Mouse (Mus musculus) spleen, adult 18-20 months (tissue): ENCODE results near the gene Egfem1.

ENCODE experiments used
- DNase-seq, 2 experiments: peaks; one replicate each; pipeline ENCODE4 v3.0.0; 2022; ENCODE audit warnings: mixed read lengths in 2 of 2

Egfem1 gene

DNA sequence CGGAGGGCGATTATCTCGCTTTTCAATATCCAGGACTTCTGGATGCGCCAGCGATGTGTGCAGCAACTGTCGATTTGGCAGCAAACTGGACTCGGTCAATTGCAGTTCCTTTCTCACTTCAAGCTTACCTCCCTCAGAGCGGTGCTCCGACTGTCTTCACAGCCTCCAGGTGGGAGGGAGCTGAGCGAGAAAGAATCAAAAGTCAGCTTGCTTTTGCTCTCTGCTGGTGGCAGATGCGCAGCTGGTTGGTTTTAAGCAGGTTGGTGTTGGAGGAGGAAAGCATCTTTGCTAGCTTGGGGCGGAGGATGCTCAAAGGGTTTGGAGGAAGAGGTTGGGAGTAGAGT lies at the start of gene Egfem1:
Gene Egfem1, plus strand, starts transcription at position 72 of the 344 bp plus-strand sequence.
- no peak for DNase-seq

DNA sequence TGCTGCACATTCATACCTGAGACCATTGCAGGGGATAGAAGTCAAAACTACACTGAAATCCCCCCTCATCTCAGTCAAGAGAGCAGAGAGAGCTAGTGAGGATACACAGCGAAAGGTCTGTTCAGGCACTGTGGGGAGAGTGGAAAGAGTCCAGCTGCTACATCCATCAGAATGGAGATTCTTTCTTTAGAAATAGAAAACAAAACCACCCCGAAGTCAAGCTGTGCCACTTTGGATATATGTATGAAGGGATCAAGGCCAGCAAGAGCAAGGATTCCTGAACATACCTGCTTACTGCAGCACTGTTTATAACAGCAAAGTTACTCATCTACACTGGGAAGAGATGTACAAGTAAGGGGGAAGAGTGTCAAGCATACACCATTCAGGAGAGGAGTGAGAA lies 48.7 kb upstream of the Egfem1 start:
- no peak for DNase-seq

DNA sequence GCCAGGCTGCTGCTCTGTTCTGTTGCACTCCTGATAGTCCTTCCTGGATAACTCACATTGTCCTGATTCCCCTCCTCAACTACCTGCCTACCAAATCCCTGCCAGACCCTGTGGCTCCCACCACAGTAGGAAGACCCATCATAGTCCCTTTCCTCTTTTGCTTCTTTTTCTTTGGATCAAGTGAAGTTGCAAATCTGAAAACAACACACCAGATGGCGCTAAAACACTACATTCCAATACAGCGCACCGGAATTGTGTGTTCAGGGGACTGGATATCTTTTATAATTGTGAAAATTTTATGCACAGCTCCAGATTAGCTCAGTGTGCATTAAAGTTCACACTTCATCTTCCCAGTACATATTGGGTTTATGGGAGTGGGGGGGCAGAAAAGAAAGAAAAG lies 45.7 kb upstream of the Egfem1 start:
- no peak for DNase-seq

DNA sequence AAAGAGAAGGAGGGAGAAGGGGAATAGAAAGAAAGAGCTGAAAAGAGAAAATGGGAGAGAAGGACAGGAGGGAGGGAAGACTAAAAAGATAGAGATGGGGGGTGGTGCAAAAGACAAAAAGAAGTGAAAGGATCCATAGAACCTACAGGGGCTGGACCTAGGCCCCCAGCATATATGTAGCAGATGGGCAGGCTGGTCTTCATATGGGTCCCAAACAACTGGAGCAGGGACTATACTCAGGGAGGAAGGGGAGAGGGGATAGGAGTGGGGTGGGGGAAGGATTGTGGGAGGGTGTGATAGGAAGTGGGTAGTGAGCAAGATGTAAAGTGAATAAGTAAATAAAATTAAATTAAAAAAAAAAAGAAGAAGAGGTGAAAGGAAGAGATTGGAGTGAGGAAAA lies 45.2 kb upstream of the Egfem1 start:
- DNase-seq: no peak

DNA sequence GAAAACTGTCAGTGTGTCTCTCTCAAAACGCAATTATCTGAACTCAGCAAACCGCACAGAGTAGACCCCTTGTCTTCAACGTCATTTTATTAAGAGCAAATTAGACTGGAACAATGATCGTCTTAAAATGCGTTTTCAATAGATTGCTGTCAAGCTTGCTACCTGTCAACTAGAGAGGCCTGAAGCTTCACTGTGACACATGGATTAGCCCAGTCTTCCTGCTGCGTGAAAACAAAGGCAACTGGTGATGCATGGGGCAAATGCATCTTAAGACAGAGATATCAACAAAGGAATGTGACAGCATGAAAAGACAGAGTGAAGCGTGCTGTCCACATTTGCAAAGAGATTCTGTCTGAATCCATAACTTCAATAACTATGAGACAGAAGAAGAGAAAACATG lies 41.8 kb upstream of the Egfem1 start:
- DNase-seq: no peak

DNA sequence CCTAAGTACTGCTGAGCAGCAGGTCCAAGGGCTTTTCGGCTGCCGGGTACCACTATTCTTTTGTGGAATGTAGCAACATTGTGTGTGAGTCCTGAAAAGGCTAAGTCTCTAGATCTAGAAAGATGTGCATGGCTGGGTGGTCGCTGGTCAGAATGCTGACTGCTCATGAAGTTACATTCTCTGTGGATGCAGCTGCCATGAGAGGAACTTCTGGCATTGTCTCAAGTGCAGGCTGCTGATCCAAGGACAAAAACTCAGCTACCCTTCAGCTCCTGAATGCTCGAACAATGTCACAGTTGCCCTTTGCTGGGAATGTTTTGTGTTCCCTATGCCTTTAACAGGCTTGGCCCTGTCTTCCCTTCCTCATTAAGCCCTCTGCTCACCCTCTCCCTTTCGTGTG lies 35.5 kb upstream of the Egfem1 start:
- DNase-seq: no peak

DNA sequence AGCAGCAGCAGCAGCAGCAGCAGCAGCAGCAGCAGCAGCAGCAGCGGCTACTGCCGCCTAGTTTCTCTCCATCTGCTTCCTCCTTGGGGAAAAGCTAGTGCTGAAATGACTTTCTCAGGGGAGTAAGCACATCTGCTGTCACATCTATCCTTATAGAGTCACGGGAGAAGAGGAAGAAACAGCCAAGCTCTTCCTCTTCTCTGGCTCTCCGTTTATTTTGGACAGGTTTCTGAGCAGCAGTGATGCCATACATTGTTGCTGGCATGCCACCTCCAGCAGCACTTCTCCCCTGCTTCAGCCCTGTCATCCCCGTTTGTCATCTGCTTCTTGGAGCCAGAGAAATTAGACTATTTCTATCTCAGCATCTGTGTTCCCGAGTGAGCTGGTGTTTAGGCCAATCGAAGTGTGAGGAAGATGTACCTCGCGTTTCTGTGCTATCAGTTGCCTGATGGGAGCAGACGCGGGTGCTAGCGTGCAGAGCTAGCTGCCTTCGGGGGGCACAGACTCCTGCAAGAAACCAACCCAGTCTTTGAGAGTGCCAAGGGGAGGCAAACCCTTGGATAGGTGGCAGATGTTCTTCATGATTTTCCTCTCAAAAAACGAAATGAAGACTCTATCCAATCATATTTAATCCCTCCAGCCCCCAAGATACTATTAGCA lies 34.4 kb upstream of the Egfem1 start:
- no peak for DNase-seq

DNA sequence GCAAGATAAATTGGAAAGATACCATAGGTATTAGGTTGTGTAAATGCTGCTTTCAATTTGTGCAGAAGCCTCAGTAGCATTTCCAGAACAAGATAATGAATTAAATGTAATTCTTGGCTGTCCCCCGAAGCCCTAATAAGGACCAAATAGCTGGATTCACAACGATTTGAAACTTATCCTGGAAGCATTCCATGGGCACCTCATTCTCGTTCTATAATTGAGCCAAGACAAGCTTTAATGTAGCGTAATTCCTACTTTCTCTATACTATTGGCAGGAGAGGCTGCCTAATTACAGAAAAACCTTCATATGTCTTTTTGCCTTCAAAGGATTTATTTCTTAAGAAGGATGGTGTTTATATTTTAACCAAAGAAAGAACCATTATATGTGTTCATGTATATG lies 18.7 kb upstream of the Egfem1 start:
- DNase-seq: no peak

DNA sequence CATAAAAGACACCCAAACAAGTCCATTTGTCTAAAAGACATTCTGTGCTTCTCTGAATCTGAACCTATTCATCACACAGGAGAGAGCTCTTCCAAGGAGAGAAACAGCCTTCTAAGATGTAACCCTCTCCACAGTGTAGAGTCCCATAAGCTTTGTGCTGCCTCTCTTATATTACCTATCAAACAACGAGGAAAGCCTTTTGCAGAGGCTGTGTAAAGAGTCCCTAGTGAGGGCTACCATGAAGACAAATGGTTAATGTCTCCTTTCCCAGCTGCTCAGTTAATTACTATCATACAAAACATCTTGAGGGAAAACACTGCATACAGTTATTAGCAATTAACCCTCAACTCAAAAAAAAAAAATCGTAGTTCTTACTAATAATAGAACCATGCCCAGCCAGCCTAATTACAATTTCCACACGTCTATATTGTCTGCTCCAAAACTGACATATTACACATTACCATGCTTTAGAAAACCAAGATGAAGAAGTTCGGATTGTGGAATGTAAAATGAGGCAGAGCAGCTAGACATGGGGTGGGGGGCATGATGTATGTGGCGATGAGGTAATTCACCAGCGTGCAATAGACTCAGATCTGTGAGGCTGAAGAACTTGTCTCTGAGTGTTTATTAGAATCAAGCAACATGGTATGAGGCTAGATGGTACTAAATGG lies 13.3 kb upstream of the Egfem1 start:
- DNase-seq: no peak

DNA sequence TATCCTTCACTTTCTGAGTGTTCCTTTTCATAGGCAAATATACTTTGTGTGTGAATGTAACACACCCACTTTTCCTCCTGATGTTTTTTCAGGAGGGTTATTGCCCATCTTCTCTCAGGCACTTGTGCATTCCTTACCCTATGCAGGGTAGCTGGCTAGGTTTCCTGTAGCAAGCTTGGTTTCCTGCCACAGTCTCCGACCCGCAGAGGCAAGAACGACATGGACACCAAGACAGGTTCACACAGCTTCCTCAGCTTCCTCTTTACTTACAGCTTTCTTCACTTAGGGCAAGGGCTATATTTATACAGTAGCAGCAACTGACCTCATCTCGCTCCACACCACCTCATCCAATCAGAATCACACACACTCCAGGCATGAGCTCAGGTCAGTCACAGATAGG lies 10.5 kb upstream of the Egfem1 start:
- no peak for DNase-seq

DNA sequence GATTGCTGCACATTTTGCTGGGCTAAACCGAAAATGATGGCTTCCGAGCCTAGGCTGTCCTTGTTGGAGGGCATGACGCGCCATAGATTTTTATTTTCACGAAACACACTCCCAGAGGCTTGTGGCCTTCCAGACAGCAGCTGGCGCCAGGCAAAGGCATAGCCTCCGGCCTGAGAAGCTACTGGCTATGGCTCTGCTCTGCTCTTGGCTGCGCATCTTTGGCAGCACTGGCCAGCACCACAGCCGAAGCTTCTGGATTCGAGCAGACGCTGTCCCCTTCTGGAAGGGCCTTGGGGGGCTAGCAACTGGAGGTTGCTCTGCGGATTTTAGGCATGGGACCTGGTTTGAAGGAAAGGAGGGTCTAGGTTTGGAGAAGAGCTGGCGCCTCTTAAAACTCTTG lies 306 bp upstream of the Egfem1 start:
- no peak for DNase-seq

DNA sequence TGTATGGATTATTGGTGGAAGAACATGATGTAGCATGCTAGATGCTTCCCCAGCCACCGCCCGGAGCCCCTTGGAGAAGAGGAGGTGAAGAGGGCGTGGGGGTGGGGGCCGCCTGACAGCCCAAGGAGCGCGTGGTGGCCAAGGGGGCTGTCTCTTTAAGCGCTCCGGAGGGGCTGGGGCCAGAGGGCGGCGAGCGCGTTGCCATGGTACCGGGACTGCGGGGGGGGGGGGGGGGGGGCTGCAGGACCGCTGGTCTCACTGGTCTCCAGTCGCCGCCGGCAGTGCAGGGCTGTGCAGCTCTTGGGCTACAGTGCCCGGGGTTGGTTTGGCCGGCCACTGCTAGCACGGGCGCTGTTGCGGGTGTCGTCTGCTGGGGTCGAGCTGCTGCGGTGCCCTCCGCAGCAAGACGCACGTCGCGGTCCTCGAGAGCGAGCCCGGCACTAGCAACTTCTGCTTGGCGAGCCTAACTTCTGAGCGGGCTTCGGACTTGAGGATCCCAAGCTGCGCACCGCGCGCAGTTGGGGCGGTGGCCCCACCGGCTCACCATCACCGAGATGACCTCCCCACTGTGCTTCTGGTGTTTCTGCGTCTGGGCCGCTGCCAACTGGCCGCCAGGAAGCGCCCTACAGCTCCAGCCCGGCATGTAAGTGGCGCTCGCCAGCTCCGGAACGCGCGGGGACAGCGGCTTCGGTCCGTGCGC lies 623 bp downstream of the Egfem1 start:
- no peak for DNase-seq

DNA sequence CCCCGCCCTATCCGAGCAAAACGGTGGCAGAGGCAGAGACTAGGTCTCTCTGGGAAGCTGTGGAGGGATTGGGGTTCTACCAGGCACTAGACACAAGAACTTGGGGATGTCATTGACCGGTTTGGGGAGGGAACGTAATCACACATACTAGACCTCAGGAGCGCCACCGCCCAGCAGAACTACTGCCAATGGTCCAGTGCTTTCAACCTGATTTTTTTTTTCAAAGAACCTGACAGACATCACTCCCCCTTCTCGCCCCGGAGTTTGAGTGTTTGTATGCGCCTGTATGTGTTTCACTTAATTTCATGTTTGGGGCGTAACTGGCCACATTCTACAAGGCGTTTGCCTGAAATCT lies 1.1 kb downstream of the Egfem1 start:
- DNase-seq: no peak

DNA sequence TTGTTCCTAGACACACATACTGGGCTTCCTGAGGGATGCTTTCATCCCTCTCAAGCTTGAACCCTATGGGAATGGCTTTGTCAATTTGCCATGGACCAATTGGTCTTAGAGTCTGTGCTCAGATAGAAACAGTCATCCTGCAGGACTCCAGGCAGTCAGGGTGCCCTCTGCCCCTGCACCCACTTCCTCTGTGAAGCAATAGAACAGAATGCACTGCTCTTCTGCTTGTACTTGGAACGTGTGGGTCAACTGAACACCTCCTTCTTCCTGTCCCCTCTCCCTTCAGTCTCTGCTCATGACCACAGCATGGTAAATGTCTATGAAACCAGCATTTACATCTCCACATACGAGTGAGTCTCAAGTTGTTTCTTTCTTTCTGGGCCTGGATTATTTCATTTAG lies 16.6 kb downstream of the Egfem1 start:
- DNase-seq: no peak

DNA sequence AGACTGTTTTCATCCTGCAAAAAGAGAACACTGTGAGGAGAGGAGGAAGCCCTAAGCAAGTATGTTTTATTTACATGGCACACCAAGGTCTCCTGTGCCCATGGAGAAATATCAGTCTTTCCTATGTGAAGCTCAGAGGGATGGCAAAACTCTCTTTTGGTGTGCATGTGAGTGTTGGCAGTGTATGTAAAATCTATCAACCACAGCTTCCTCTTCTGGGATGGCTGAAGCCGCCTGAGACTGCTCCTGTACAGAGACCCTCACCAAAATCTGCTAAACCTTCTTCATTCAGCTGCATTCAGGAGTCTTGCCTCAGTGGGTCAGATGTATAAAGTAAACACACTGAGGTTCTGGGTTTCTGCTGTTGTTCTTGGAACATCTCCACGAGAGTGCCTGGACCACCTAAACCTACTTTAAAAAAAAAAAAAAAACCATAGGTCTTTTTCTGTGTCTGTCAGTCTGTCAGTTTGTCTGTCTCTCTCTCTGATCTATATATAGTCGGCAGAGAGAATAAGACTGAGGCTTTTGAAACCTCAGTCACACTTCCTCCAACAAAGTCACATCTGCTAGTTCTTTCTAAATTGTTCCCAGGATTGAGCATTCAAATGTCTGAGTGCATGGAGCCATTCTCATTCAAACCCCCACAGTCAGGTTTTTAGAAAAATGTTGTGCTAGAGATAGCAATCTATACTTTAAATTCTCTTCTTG lies 24.3 kb downstream of the Egfem1 start:
- no peak for DNase-seq

DNA sequence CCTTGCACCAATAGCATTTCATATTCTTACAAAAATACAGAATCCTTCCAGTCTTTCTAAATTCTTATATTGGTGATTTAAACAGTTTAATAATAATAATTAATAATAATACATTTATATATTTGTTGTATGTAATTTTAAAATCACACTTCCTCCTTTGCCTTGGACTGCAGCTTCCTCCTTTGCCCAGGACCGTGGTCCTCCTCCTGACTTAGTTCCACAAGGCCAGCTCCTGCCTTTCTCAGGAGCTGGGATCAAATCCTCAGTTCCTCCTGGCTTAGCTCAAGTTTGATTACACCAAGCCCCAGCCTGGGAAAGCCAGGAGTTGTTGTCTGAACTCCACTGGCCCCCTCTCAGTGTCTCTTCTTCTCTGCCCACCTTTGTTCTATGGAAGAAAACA lies 25.3 kb downstream of the Egfem1 start:
- DNase-seq: no peak

DNA sequence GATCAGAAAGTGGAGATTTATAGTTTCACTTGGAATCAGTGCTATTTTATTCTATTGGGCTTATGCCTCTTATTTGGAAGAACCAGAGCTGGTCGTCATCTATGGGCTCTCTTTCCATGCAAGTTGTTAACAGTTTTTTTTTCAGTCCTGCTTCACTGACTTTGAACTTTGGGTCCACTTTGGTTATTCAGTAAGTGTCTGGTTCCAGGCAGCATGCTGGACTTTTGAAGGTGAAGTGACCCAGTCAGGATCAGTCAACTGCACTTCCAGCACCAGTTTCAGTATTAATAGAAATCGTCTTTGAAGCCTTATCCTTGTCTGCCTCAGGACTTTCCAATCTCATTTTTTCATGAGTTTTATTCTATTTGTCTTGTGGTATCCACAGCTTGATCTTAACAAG lies 28.5 kb downstream of the Egfem1 start:
- no peak for DNase-seq

DNA sequence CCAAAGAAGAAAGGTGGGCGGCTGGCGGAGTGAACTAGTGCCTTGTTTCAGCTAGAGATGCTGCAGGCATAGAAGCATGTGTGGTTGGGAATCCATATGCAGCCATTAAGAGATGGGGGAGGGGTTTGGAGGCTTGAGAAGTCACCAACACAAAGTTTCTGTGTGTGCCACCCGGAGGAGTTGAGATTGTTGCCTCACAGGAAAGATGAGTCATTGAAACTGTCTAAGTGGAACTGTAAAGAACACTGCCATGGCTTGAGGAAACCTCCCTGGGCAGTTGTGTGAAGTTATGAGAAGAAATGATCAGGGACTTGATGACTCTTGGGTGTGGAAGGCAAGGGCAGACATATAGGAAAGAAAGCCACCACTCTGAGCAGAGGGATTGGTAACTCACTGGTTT lies 32.7 kb downstream of the Egfem1 start:
- DNase-seq: no peak

DNA sequence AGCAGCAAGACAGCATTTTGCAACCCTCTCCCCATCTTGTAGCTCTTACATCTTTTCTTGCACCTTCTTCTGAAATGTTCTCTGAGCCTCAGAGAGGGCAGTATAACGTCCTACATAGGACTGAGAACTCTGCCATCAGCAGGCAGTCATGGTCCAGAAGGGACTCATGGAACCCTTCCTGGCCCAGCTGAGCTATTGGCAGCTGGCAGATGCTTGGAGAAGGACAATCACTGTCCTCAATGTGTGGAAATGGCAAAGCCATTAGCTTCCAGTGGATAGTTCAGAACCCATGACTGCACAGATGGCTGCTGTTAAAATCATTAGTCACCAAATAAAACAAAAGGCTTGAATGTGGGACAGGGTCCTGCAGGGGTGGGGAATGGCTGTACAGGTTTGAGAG lies 35.6 kb downstream of the Egfem1 start:
- no peak for DNase-seq

DNA sequence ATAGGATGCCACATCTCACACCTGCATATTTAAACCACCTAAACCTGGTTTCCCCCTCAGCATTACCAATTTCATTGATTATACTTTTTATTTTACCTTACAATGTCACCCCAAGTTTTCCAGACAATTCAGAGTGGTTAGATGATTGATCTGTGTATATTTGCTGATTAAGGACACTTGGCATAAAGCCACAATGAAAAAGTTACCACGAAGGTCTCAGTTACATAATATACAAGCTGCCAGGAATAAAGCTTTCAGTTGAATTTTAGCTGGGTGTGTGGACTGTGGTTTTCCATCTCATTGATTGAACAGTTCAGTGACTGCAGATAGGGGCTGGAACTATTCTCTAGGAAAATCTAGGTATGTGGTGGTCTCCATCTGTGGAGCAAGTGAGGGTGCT lies 40.7 kb downstream of the Egfem1 start:
- DNase-seq: no peak

DNA sequence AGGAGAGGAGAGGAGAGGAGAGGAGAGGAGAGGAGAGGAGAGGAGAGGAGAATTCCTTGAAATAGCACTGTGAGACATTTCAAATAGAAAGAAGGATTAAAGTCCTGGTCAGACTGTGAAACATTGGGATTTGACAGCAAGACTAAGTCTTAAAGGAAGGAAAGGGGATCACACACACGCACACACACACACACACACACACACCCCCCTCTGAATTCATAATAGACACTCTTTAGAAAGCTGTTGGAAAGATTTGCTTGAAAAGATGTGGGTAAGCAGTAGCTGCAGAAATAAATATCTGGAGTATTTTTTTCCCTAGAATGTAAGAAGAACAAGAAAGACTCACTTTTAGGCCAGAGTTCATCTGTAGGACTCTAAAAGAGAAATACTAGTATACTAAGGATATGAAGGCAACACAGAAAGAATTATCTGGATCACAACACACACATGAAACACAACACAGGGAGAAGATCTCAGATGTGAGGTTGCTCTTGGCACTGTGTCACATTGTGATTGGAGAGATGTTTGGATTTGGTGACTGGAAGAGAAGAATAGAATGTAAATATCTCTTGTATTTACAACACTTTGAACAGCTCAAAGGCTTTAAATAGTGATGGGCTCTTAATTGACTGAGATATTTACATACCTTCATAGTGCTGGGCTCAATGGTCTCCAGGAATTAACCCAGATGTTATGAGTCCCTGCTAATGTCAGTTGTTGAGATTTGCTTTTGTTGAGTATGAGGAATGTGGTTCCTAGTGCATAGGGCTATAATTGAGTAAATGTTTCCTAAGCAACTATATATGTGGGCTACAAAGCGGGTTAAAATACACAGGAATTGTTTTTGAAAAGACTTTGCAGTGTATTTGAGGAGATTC lies 50.5 kb downstream of the Egfem1 start:
- no peak for DNase-seq

DNA sequence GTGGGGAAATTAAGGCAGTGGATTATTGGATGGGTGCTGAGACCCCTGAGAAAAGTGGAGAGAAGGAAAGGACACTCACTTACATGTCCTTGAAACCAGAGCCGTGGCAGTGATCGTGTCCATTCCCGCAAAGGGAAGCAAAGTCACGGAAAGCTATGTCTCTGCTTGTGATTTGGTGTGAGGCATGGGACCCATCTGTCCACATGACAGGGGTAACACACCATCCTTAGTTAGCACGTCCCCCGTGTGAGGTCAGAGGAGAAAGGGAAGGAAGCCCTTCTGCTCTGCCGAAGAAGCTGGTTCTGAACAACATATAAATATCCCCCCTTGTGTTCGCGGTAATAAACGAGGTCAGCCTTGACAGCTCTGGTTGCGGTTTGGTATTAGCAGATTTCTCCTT lies 52.7 kb downstream of the Egfem1 start:
- no peak for DNase-seq
